Mouse (Mus musculus): ENCODE measurements around the gene Zdhhc8.
"Not testable (repeated sequence)": the region's sequence is repeated elsewhere in the genome, so short reads cannot be mapped to it uniquely, and the experiment has no call there.

Gene Zdhhc8

GRCm38 (mm10) chr16:18230617-18231016 lies 4.3 kb downstream of the Zdhhc8 start:
- no peak for DNase-seq

DNA sequence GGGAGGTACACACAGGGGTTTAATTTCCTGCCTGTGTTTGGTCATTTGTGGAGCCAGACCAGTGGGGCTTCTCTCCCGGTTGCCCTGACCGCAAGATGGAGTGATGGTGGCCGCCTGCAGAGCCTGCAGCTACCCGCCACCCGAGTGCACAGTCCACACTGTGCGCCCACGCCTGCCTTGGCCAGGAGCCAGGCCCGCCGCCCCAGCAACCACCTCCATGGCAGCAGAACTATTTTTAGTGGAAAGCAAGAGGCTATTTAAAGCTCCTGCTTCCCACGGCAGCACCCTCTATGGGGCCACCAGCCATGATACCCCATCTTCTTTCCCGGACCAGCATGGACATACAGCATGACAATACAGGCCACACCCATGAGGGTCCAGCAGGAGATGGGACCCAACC lies 5.3 kb downstream of the Zdhhc8 start:
- DNase-seq = no peak

DNA sequence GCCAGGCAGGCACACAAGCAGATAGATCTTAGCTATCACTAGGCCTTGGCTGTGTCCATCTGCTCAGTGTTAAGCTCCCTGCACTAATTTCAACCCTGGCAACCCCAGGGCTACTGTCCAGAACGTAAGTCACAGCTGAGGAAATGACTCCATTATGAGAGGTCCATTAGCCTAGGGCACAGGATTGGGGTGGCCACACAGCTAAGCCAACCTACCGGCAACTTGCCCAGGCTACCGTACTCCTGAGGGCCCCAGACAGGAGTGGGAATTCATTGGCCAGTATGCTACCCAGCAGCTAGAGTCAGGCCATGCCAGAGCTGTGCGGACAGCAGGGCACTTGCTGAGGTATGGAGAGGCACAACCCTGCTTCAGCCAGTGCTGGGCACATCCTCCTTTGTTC lies 6.1 kb downstream of the Zdhhc8 start:
- no peak for DNase-seq

DNA sequence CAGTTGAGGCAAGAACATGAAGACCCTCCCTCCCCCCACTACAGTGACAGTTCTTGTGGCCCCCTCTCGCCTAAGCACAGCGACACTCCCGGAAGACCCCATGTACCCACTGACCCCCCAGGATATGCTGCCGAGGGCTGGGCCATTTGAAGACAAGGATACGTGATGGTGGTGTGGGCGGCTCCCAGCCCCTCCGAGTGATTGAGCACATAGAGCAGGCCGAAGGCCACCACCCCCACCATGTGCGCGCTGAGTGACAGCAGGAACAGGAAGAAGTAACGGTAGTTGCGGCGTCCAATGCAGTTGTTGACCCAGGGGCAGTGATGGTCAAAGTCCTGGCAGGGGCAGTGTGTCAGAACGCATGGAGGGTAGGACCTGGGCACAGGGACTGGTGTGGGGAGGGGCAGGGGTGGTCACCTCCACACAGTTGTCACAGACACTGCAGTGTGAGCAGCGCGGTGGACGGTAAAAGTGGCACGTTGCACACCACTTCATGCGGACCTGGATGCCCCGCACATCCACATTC lies 7.0 kb downstream of the Zdhhc8 start:
- DNase-seq = no peak

DNA sequence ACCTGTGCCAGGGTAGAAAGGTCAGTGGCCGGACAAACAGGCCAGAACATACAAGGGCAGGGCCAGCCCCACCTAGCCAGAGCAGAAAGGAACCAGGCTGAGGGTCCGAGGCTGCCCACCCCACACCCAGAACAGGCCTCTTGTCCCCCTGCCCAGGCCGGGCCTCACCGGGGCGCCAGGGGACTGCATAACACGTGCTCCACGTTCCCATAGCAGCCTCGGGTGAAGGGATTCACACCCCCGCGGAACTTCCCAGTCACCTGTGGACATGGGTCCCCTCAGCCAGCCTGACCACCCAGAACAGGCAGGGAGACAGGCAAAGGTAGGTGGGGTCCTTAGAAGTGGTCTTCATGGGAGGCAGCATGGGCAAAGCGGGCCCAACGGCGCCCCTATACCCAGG lies 7.7 kb downstream of the Zdhhc8 start:
- no peak for DNase-seq

DNA sequence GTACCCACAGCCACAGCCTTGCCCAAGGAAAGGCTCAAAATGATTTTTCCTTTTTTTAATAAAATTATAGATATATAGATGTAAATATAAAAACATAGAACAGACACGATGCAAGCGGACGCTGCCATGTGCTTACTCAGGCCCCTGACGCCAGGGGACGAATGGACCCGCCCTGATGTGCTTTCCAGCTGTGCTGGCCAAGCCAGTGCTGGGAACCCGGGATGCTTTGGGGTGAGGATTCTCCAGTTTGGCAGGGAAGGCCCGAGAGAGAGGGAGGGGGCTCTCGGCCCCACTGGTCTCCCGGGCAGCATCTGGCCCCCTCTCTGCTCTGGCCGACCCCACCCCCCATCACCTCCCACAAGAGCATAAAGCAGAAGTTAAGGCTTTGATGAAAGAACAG lies 12.7 kb downstream of the Zdhhc8 start:
- no peak for DNase-seq

DNA sequence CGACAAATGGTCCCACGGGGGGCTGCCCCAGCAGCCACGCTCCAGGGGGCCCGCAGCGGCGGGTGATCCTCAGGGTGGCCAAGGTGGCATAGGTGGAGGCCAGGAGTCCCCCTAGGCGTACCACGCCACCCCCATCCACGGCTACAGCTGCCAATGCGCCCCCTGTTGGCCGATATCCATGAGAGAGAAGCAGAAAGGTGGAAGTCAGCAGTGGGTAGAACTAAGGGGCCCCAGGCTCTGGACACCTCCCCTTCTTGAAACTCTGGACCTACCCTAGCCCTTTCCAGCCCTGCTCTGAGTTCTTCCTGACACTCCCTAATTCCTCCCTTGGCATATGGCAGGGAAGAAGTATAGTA lies 13.4 kb downstream of the Zdhhc8 start:
- no peak for DNase-seq

- DNase-seq = no peak
Observed at GRCm38 (mm10) chr16:18220856-18221542, 13.9 kb downstream of the Zdhhc8 start.

DNA sequence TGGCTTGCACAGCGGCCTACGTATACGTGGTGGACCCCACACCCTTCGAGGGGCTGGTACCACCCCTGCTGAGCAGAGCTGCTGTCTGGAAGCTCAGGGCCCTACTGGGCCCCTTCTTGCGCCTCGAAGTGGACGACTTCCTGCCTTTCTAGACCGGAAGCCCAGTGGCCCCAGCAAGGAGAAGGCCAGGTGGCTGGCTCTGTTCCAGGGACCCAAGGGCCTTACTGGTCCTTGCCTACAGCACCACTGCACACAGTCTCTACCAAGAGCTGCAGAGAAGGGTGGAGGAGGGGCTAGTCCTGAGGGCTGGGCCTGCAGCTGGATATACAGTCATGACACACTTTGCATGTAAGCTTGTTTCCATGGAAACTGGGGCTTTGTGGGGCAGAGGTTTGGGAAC lies 14.9 kb downstream of the Zdhhc8 start:
- DNase-seq = peak; percentile 28

DNA sequence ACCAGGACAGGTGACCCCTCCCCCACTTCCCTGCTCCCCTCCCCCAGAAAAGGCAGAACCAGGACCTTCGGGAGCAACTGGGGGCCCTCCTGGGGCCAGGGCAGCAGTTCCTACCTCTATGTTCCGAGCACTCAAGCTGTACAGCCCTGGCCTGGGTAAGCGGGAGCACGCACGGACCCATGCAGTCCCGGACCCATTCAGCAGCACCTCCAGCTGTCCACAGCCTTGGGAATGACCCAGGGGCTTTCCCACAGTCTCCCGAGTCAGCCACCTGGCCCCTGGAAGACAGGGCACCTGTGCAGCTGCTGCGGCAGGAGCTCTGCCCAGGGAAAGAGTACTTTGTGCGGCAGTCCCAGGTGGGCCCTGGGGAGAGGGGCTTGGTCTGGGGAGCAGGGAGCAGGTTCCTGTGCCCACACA lies 16.3 kb downstream of the Zdhhc8 start:
- no peak for DNase-seq

DNA sequence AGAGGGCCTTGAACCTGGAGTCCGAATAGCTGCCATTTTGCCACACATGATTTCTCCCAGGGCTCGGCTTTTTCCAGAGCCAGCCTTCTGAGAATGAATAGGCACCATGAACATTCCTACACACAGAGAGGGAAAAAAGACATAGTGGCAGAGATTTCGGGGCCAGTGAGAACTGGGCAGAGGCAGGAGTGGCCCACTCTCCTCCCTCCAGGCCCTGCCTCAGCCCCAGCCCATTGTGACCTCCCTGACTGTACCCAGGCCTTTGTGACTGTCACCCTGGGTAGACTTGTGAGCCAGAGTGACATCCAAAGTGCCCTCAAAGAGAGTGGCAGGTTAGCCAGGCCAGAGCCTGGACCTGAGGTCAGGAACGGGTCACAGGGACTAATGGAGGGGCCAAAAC lies 17.4 kb downstream of the Zdhhc8 start, which contains the start of gene Ccdc188:
TSS of gene Ccdc188 (plus strand) at position 301 of the 400 bp plus-strand sequence.
- DNase-seq = no peak

GRCm38 (mm10) chr16:18214858-18215257 lies 20.1 kb downstream of the Zdhhc8 start:
- DNase-seq = no peak

DNA sequence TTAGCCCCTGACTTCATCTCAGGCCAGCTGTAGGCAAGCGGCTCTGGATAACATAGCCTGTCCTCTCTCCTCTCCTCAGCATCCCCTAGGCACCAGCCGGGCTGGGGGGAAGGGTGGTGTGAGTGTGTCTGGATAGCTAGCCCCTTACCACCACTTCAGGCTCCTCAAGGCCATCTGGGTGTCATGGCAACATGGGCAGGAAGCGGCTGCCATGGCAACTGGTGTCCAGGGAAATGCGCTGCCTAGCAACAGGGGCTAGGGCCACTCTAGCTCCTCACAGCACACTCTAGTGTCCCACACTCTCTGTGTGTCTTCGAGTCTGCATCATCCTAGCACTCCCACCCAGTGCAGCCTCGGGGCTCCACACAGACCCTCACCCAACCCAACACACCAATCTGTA lies 21.2 kb downstream of the Zdhhc8 start:
- DNase-seq = no peak

GRCm38 (mm10) chr16:18211417-18212171 lies 23.3 kb downstream of the Zdhhc8 start:
- DNase-seq = peak; percentile 90

GRCm38 (mm10) chr16:18210701-18211416 lies 24.1 kb downstream of the Zdhhc8 start:
- peak; percentile 69 for DNase-seq

- DNase-seq = no peak
Observed at GRCm38 (mm10) chr16:18203430-18204091, 31.4 kb downstream of the Zdhhc8 start.

GRCm38 (mm10) chr16:18202061-18202460 lies 32.9 kb downstream of the Zdhhc8 start:
- no peak for DNase-seq

DNA sequence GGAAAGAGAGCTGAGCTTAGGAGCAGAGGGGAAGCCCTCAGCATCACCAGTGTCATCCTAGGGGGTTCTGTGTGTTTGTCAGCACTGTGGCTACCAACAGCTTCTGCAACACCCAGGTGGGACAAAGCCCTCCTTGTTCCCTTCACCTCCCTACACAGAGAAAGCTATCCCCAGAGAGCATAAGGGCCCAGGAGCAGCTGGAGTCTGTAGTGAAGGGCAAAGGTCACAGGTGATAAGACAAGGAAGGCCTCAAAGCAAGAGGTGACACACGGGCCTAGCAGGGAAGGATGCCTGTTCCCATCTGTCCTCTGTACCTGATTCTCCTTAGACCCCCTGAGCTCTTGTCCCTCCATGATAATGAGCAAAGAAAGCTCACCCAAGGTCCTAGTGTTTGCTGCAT lies 33.3 kb downstream of the Zdhhc8 start:
- DNase-seq = no peak

GRCm38 (mm10) chr16:18200062-18200461 lies 34.9 kb downstream of the Zdhhc8 start:
- DNase-seq = no peak

GRCm38 (mm10) chr16:18198365-18199098 lies 36.4 kb downstream of the Zdhhc8 start:
- no peak for DNase-seq

GRCm38 (mm10) chr16:18197881-18198280 lies 37.1 kb downstream of the Zdhhc8 start:
- no peak for DNase-seq

GRCm38 (mm10) chr16:18195561-18195960 lies 39.4 kb downstream of the Zdhhc8 start:
- not testable (repeated sequence) for DNase-seq
